9 mouse cellular contexts compared by ENCODE assay signal in the genomic region with DNA sequence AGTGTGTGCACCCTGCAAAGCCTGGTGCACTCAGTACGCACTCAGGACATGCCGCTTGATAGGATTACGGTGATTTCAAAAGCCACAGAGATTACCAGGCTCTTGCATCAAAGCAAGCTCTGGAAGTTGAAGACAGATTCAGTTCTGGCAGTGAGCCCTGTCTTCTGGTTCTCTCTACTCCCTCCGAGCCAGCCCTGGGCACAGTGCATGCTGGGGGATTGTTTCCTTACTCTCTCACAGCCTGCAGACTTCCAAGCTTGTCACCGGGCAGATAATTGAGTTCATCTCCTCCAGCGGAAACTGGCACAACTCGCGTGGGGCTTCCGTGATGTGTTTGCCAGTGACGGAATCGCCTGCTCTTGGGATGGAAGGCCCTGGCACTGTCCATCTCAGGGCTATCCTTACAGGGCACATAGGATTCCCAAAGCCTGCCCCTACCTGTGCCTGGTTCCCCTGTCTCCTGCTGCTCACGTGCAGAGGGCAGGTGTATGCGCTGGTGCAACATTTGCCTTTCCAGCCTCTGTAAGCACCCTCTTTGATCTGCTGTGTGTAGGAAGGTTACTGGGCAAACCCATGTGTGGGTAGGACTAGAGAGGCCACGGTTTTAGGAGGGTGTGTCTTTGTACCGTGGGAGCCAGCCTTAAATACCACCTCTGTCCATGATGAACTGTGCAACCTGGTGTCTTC. TPM values are rescaled to one million over a fixed set of nuclear protein-coding genes. Genes with fewer than 3 reads are reported as not detected.
A peak's percentile ranks its signal among the peaks of the same experiment; 100 is the strongest.
DNase-seq lines count a peak whose midpoint lies in the region; ATAC-seq and TF ChIP-seq lines count a peak whose summit lies in the region.
"Had no signal": no experiment of that assay in that cellular context is flagged by ENCODE, and none has a peak within 500 bp of the region (broad histone marks: within the 10 kb centered on the region; RNA-seq: fewer than 3 reads in every experiment).

No protein-coding gene starts in this region.

- H3K9me3 ChIP-seq in lung, embryonic 14.5 days (ENCODE audit: low read depth, low read length) = no peaks in the 10 kb centered on the region
- H3K9me3 ChIP-seq in limb, embryonic 15.5 days = no peaks in the 10 kb centered on the region
- H3K9me3 ChIP-seq: neural tube, embryonic 13.5 days had no signal

- no peak overlapping the region for H3K4me2 ChIP-seq in lung, embryonic 14.5 days
- no peak overlapping the region for H3K4me2 ChIP-seq in limb, embryonic 15.5 days
- H3K4me2 ChIP-seq: neural tube, embryonic 13.5 days had no signal

- H3K27me3 ChIP-seq in lung, embryonic 14.5 days (ENCODE audit: insufficient read depth, low read length) = no peaks in the 10 kb centered on the region
- H3K27me3 ChIP-seq in limb, embryonic 15.5 days = no peaks in the 10 kb centered on the region
- H3K27me3 ChIP-seq: neural tube, embryonic 13.5 days had no signal

- intact Hi-C loops in heart, postnatal 25 days (cut with DNase I) = loop anchor here (1.0 to 5.0 kb wide), 2 partner anchors 61 to 158 kb away; no protein-coding TSS in a partner anchor

- no peak for TF ChIP-seq POLR2A in lung, adult 2 months (IDR thresholded peaks at IDR 0.05; ENCODE audit: borderline replicate concordance, extremely low read depth, low read depth, low read length)

- ATAC-seq in lung, embryonic 14.5 days (ENCODE audit: insufficient read depth) = peak; percentile 60; the same call in 1 of the 2 replicates
- peak; percentile 61; the same call in 1 of the 2 replicates for ATAC-seq in limb, embryonic 15.5 days (ENCODE audit: insufficient number of reproducible peaks, low FRiP score, low TSS enrichment, low read depth)

- no peak overlapping the region for H3K9ac ChIP-seq in lung, embryonic 14.5 days
- H3K9ac ChIP-seq in limb, embryonic 15.5 days = no peak overlapping the region
- H3K9ac ChIP-seq: neural tube, embryonic 13.5 days had no signal

- TF ChIP-seq CTCF in lung, embryonic 14.5 days (IDR thresholded peaks at IDR 0.05; ENCODE audit: low read depth) = no peak
- TF ChIP-seq CTCF in lung, adult 2 months (IDR thresholded peaks at IDR 0.05; ENCODE audit: insufficient read depth, low read length) = no peak

- H3K27ac ChIP-seq in lung, embryonic 14.5 days (ENCODE audit: low read depth) = 0 out of 2 replicates have a peak overlapping the region, but pooled peaks have one; percentile 8
- H3K27ac ChIP-seq in limb, embryonic 15.5 days = peak overlapping the region; percentile 19; the same call in 1 of the 2 replicates
- H3K27ac ChIP-seq: neural tube, embryonic 13.5 days had no signal

- no peaks in the 10 kb centered on the region for H3K4me1 ChIP-seq in lung, embryonic 14.5 days (ENCODE audit: insufficient read depth)
- H3K4me1 ChIP-seq in lung, adult 2 months (ENCODE audit: control insufficient read depth, insufficient read depth, low read length) = no peaks in the 10 kb centered on the region
- H3K4me1 ChIP-seq in limb, embryonic 15.5 days = peaks cover 9% of the 10 kb centered on the region
- H3K4me1 ChIP-seq: neural tube, embryonic 13.5 days had no signal

- H3K4me3 ChIP-seq in lung, embryonic 14.5 days (ENCODE audit: low read depth, low read length) = no peak overlapping the region
- H3K4me3 ChIP-seq in lung, adult 2 months (replicated peaks; ENCODE audit: extremely low read depth, low read depth, low read length) = no peak overlapping the region
- no peak overlapping the region for H3K4me3 ChIP-seq in limb, embryonic 15.5 days
- H3K4me3 ChIP-seq: neural tube, embryonic 13.5 days had no signal

- DNase-seq in cerebellum, adult 11 months = peak; percentile 12
- DNase-seq in cerebellum, adult 8-10 months = no peak
- peak; percentile 77 for DNase-seq in lung, embryonic 14.5 days
- no peak for DNase-seq in lung, adult 2 months
- DNase-seq in heart, postnatal 25 days (ENCODE audit: low spot score) = peak; percentile 18
- DNase-seq in telencephalon, adult 2 months (ENCODE audit: low read depth, low spot score) = peak; percentile 66
- no peak for DNase-seq in spleen, adult 12 weeks (ENCODE audit: low spot score)

- 50% methylated on average over 15 of the region's 15 CpGs for WGBS in lung, embryonic 14.5 days
- WGBS in lung, adult 2 months = 32% methylated on average over 15 of the region's 15 CpGs
- 47% methylated on average over 15 of the region's 15 CpGs for WGBS in limb, embryonic 15.5 days

- H3K36me3 ChIP-seq in lung, embryonic 14.5 days (ENCODE audit: insufficient read depth) = no peaks in the 10 kb centered on the region
- no peaks in the 10 kb centered on the region for H3K36me3 ChIP-seq in limb, embryonic 15.5 days
- H3K36me3 ChIP-seq: neural tube, embryonic 13.5 days had no signal

RNA-seq across cellular contexts. Expression of a gene that starts 32.7 kb away (rescaled TPM):
- polyA plus RNA-seq in lung, embryonic 14.5 days (2014; fragmentation: Nextera tagmentation; extraction: Ambion mirVana) = 8.1 and 11.1 TPM in 2 replicates
- 57.7 and 72.4 TPM in 2 replicates for polyA plus RNA-seq in lung, adult 2 months (2012; rRNA removed)
- 100 to 1,000 TPM; 344 to 368 TPM for total RNA-seq in heart, postnatal 25 days (2021)
- 27.1 and 38.1 TPM in 2 replicates for polyA plus RNA-seq in limb, embryonic 15.5 days (2015; fragmentation: Nextera tagmentation; extraction: Ambion mirVana)

Comparison
In these comparisons a context has a peak if more than half of its experiments do, and no peak if none do; other contexts are left out.
1. DNase-seq: peak in cerebellum, adult 11 months (single experiment), lung, embryonic 14.5 days (single experiment), heart, postnatal 25 days (single experiment) and telencephalon, adult 2 months (single experiment); none in cerebellum, adult 8-10 months (single experiment), lung, adult 2 months (single experiment) and spleen, adult 12 weeks (single experiment).